Mouse (Mus musculus): ENCODE measurements around the gene Twsg1.

DNA sequence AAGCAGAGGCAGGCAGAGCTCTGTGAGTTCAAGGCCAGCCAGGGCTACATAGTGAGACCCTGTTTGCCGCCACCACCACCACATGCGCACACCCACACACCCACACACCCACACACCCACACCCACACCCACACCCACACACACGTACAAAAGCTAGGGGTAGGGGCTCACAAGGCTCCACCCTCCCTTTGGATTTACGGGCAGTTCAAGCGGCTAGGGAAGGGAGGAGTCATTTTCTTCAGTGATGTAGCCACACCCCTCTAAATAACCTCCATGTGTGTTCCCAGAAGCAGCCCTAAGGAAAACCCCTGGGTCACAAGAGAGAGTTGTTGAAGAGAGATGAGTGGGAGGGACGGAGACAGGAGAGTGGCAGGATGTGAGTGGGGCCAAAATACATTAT lies 74.0 kb downstream of the Twsg1 start:
- no peak for TF ChIP-seq CTCF (IDR thresholded peaks at IDR 0.05; ENCODE audit: control insufficient read depth, insufficient read depth, insufficient read length)
- no peak for TF ChIP-seq MYOG (IDR thresholded peaks at IDR 0.05; ENCODE audit: control insufficient read depth, extremely low read depth, insufficient read length)
- no peak for TF ChIP-seq CEBPB (IDR thresholded peaks at IDR 0.05; ENCODE audit: low read depth)

Data from C2C12 (cell line).